Mouse (Mus musculus): ENCODE results near the gene Krtap17-1. TPM values are rescaled to one million over a fixed set of nuclear protein-coding genes. Genes with fewer than 3 reads are reported as not detected.

Krtap17-1 gene
- not detected in 2 replicates for polyA plus RNA-seq (2012; rRNA removed)

- Histone ChIP-seq H3K27ac (ENCODE audit: insufficient read depth, low read length) (no peak within 1 kb of the TSS), H3K36me3 (ENCODE audit: control insufficient read depth, insufficient read depth, low read length) (no peaks in the 10 kb centered on the region), H3K27me3 (ENCODE audit: control insufficient read depth, insufficient read depth, low read length) (no peaks in the 10 kb centered on the region), H3K4me3 (ENCODE audit: extremely low read depth, insufficient read depth, insufficient read length) (no peak within 1 kb of the TSS), H3K4me1 (ENCODE audit: control insufficient read depth, insufficient read depth, insufficient read length) (no peaks in the 10 kb centered on the region)
- 20% methylated on average over 26 of the region's 26 CpGs for WGBS
- DNase-seq (ENCODE audit: low read depth in 1 of 2, low spot score in 2 of 2) = no peak
- TF ChIP-seq POLR2A (IDR thresholded peaks at IDR 0.05; ENCODE audit: low read depth, low read length) = no peak
- TF ChIP-seq CTCF (IDR thresholded peaks at IDR 0.05; ENCODE audit: extremely low read depth, insufficient read depth, insufficient read length, insufficient replicate concordance) = no peak
These were observed at the start of gene Krtap17-1 for GRCm38 (mm10) chr11:99993620-99994383. Gene Krtap17-1, minus strand, starts transcription at chr11:99993994.

- Histone ChIP-seq H3K4me1 (ENCODE audit: control insufficient read depth, insufficient read depth, insufficient read length) (no peaks in the 10 kb centered on the region), H3K27ac (ENCODE audit: insufficient read depth, low read length) (no peak within 1 kb of the TSS), H3K27me3 (ENCODE audit: control insufficient read depth, insufficient read depth, low read length) (no peaks in the 10 kb centered on the region), H3K4me3 (ENCODE audit: extremely low read depth, insufficient read depth, insufficient read length) (no peak within 1 kb of the TSS), H3K36me3 (ENCODE audit: control insufficient read depth, insufficient read depth, low read length) (no peaks in the 10 kb centered on the region)
- TF ChIP-seq CTCF (IDR thresholded peaks at IDR 0.05; ENCODE audit: extremely low read depth, insufficient read depth, insufficient read length, insufficient replicate concordance) = no peak
- 86% methylated on average over 6 of the region's 6 CpGs for WGBS
- DNase-seq (ENCODE audit: low read depth in 1 of 2, low spot score in 2 of 2) = no peak
These were observed 47.7 kb upstream of the Krtap17-1 start, which contains the start of gene Krt34 for GRCm38 (mm10) chr11:100041454-100041853. Gene Krt34, minus strand, starts transcription at chr11:100041554.

GRCm38 (mm10) chr11:100029768-100030167 lies 36.0 kb upstream of the Krtap17-1 start, which contains the start of gene Krt33b:
Gene Krt33b, minus strand, starts transcription at chr11:100029868.
- 81% methylated on average over 6 of the region's 6 CpGs for WGBS
- TF ChIP-seq POLR2A (IDR thresholded peaks at IDR 0.05; ENCODE audit: low read depth, low read length) = no peak
- no peak for TF ChIP-seq CTCF (IDR thresholded peaks at IDR 0.05; ENCODE audit: extremely low read depth, insufficient read depth, insufficient read length, insufficient replicate concordance)
- Histone ChIP-seq H3K27ac (ENCODE audit: insufficient read depth, low read length) (no peak within 1 kb of the TSS), H3K4me1 (ENCODE audit: control insufficient read depth, insufficient read depth, insufficient read length) (no peaks in the 10 kb centered on the region), H3K36me3 (ENCODE audit: control insufficient read depth, insufficient read depth, low read length) (no peaks in the 10 kb centered on the region), H3K4me3 (ENCODE audit: extremely low read depth, insufficient read depth, insufficient read length) (no peak within 1 kb of the TSS), H3K27me3 (ENCODE audit: control insufficient read depth, insufficient read depth, low read length) (no peaks in the 10 kb centered on the region)
- no peak for DNase-seq (ENCODE audit: low read depth in 1 of 2, low spot score in 2 of 2)

GRCm38 (mm10) chr11:100021438-100021837 lies 27.6 kb upstream of the Krtap17-1 start:
- Histone ChIP-seq H3K4me3 (ENCODE audit: extremely low read depth, insufficient read depth, insufficient read length) (no peak overlapping the region), H3K27ac (ENCODE audit: insufficient read depth, low read length) (no peak overlapping the region), H3K4me1 (ENCODE audit: control insufficient read depth, insufficient read depth, insufficient read length) (no peaks in the 10 kb centered on the region), H3K27me3 (ENCODE audit: control insufficient read depth, insufficient read depth, low read length) (no peaks in the 10 kb centered on the region), H3K36me3 (ENCODE audit: control insufficient read depth, insufficient read depth, low read length) (no peaks in the 10 kb centered on the region)
- WGBS = 82% methylated on average over 5 of the region's 5 CpGs
- DNase-seq (ENCODE audit: low read depth in 1 of 2, low spot score in 2 of 2) = no peak
- TF ChIP-seq POLR2A (IDR thresholded peaks at IDR 0.05; ENCODE audit: low read depth, low read length) = no peak
- no peak for TF ChIP-seq CTCF (IDR thresholded peaks at IDR 0.05; ENCODE audit: extremely low read depth, insufficient read depth, insufficient read length, insufficient replicate concordance)

GRCm38 (mm10) chr11:100019466-100019865 lies 25.7 kb upstream of the Krtap17-1 start:
- 73% methylated on average over 1 of the region's 1 CpGs for WGBS
- no peaks in the 10 kb centered on the region for H3K4me1 ChIP-seq (ENCODE audit: control insufficient read depth, insufficient read depth, insufficient read length)
- no peak overlapping the region for H3K4me3 ChIP-seq (ENCODE audit: extremely low read depth, insufficient read depth, insufficient read length)

GRCm38 (mm10) chr11:100016112-100016511 lies 22.3 kb upstream of the Krtap17-1 start, which contains the start of gene Krt33a:
Gene Krt33a, minus strand, starts transcription at chr11:100016212.
- WGBS = 76% methylated on average over 4 of the region's 4 CpGs
- no peaks in the 10 kb centered on the region for H3K36me3 ChIP-seq (ENCODE audit: control insufficient read depth, insufficient read depth, low read length)
- no peak within 1 kb of the TSS for H3K27ac ChIP-seq (ENCODE audit: insufficient read depth, low read length)
- no peak for DNase-seq (ENCODE audit: low read depth in 1 of 2, low spot score in 2 of 2)
- H3K27me3 ChIP-seq (ENCODE audit: control insufficient read depth, insufficient read depth, low read length) = no peaks in the 10 kb centered on the region
- H3K4me3 ChIP-seq (ENCODE audit: extremely low read depth, insufficient read depth, insufficient read length) = no peak within 1 kb of the TSS
- TF ChIP-seq POLR2A (IDR thresholded peaks at IDR 0.05; ENCODE audit: low read depth, low read length) (no peak), CTCF (IDR thresholded peaks at IDR 0.05; ENCODE audit: extremely low read depth, insufficient read depth, insufficient read length, insufficient replicate concordance) (no peak)
- no peaks in the 10 kb centered on the region for H3K4me1 ChIP-seq (ENCODE audit: control insufficient read depth, insufficient read depth, insufficient read length)

More at GRCm38 (mm10) chr11:100019466-100019865, 25.7 kb upstream of the Krtap17-1 start:
- no peak for TF ChIP-seq CTCF (IDR thresholded peaks at IDR 0.05; ENCODE audit: extremely low read depth, insufficient read depth, insufficient read length, insufficient replicate concordance)
- TF ChIP-seq POLR2A (IDR thresholded peaks at IDR 0.05; ENCODE audit: low read depth, low read length) = no peak
- no peaks in the 10 kb centered on the region for H3K27me3 ChIP-seq (ENCODE audit: control insufficient read depth, insufficient read depth, low read length)
- H3K27ac ChIP-seq (ENCODE audit: insufficient read depth, low read length) = no peak overlapping the region
- no peaks in the 10 kb centered on the region for H3K36me3 ChIP-seq (ENCODE audit: control insufficient read depth, insufficient read depth, low read length)
- DNase-seq (ENCODE audit: low read depth in 1 of 2, low spot score in 2 of 2) = no peak

GRCm38 (mm10) chr11:100013691-100014171 lies 19.9 kb upstream of the Krtap17-1 start:
- H3K27me3 ChIP-seq (ENCODE audit: control insufficient read depth, insufficient read depth, low read length) = no peaks in the 10 kb centered on the region
- no peak for DNase-seq (ENCODE audit: low read depth in 1 of 2, low spot score in 2 of 2)
- H3K36me3 ChIP-seq (ENCODE audit: control insufficient read depth, insufficient read depth, low read length) = no peaks in the 10 kb centered on the region
- H3K4me3 ChIP-seq (ENCODE audit: extremely low read depth, insufficient read depth, insufficient read length) = no peak overlapping the region
- H3K27ac ChIP-seq (ENCODE audit: insufficient read depth, low read length) = no peak overlapping the region
- no peak for TF ChIP-seq CTCF (IDR thresholded peaks at IDR 0.05; ENCODE audit: extremely low read depth, insufficient read depth, insufficient read length, insufficient replicate concordance)
- no peak for TF ChIP-seq POLR2A (IDR thresholded peaks at IDR 0.05; ENCODE audit: low read depth, low read length)
- 69% methylated on average over 4 of the region's 4 CpGs for WGBS
- no peaks in the 10 kb centered on the region for H3K4me1 ChIP-seq (ENCODE audit: control insufficient read depth, insufficient read depth, insufficient read length)
